Mouse (Mus musculus): ENCODE measurements around the gene Acox1.

- TF ChIP-seq CTCF (IDR thresholded peaks at IDR 0.05; ENCODE audit: low read depth, low read length): no peak
- TF ChIP-seq POLR2A (IDR thresholded peaks at IDR 0.05; ENCODE audit: insufficient read depth, low read length): no peak
Measured at GRCm38 (mm10) chr11:116196866-116197583, 1.8 kb downstream of the Acox1 start.

Data from ES-Bruce4 (cell line).